Mouse (Mus musculus) neural tube, embryonic 12.5 days (tissue): Measurements from ENCODE around the gene Ecm1. TPM values are rescaled to one million over a fixed set of nuclear protein-coding genes. Genes with fewer than 3 reads are reported as not detected.

Experiments
- ATAC-seq: fragments of 200-750 bp; cut with Nextera tagmentation; 2 replicates; pipeline ENCODE4 v1.8.0; 2017; ENCODE audit warnings: low read depth, mild to moderate bottlenecking, moderate TSS enrichment, moderate library complexity; ENCODE audit not compliant: low FRiP score
- H3K27ac ChIP-seq: fragments of 300-500 bp; sonication (generic); 2 replicates; pipeline ENCODE4 v1.5.1; 2016
- H3K27me3 ChIP-seq: fragments of 300-500 bp; sonication (generic); replicated peaks from 2 replicates; pipeline ENCODE4 v1.6.1; 2016; ENCODE audit warnings: mild to moderate bottlenecking
- H3K36me3 ChIP-seq: fragments of 300-500 bp; sonication (generic); 2 replicates; pipeline ENCODE4 v1.6.1; 2016; ENCODE audit warnings: mild to moderate bottlenecking
- H3K4me1 ChIP-seq: fragments of 300-500 bp; sonication (generic); 2 replicates; pipeline ENCODE4 v1.6.1; 2016
- H3K4me2 ChIP-seq: fragments of 300-500 bp; sonication (generic); replicated peaks from 2 replicates; pipeline ENCODE4 v1.6.1; 2016; ENCODE audit warnings: mild to moderate bottlenecking
- H3K4me3 ChIP-seq: fragments of 300-500 bp; sonication (generic); 2 replicates; pipeline ENCODE4 v1.5.1; 2016
- H3K9ac ChIP-seq: fragments of 300-500 bp; sonication (generic); 2 replicates; pipeline ENCODE4 v1.6.1; 2016; ENCODE audit warnings: mild to moderate bottlenecking
- H3K9me3 ChIP-seq: fragments of 300-500 bp; sonication (generic); 2 replicates; pipeline ENCODE4 v1.6.1; 2016; ENCODE audit warnings: mild to moderate bottlenecking
- WGBS: fragments of 180-500 bp; shearing (Covaris S2); methylation state at CpG from one replicate; pipeline ENCODE4 v1.1.7; 2016; 5-methylcytosine and 5-hydroxymethylcytosine counted together
- polyA plus RNA-seq: library from polyadenylated mRNA; unstranded; fragments of >200 nt; fragmentation: Nextera tagmentation; extraction: Ambion mirVana; gene quantifications from 2 replicates; pipeline ENCODE4 v1.2.1, GENCODE M21; 2016

Ecm1 gene
- polyA plus RNA-seq, 1 experiment from 2014 or later, result 19.8 TPM

GRCm38 (mm10) chr3:95754345-95755206, 15.2 kb upstream of the Ecm1 start:
- H3K9me3 ChIP-seq, result no peaks in the 10 kb centered on the region
- no peaks in the 10 kb centered on the region for H3K27me3 ChIP-seq
- no peak overlapping the region for H3K27ac ChIP-seq
- peak; percentile 97 for ATAC-seq
- peaks cover 29% of the 10 kb centered on the region for H3K36me3 ChIP-seq
- H3K4me1 ChIP-seq, result peaks cover 8% of the 10 kb centered on the region; the same call in 1 of the 2 replicates
- peak overlapping the region; percentile 76 for H3K4me3 ChIP-seq
- H3K4me2 ChIP-seq, result peak overlapping the region; percentile 78
- peak overlapping the region; percentile 69 for H3K9ac ChIP-seq
- whole genome bisulfite sequencing, result under 1% methylated on average over 30 of the region's 30 CpGs

GRCm38 (mm10) chr3:95752935-95753334, 13.6 kb upstream of the Ecm1 start:
- no peak for ATAC-seq
- 82% methylated on average over 3 of the region's 3 CpGs for WGBS
- no peaks in the 10 kb centered on the region for H3K27me3 ChIP-seq

GRCm38 (mm10) chr3:95740406-95740805, 1.0 kb upstream of the Ecm1 start:
- no peak overlapping the region for H3K4me2 ChIP-seq
- ATAC-seq, result no peak
- H3K36me3 ChIP-seq, result peaks cover 77% of the 10 kb centered on the region
- H3K27me3 ChIP-seq, result no peaks in the 10 kb centered on the region
- no peaks in the 10 kb centered on the region for H3K4me1 ChIP-seq
- no peak overlapping the region for H3K4me3 ChIP-seq
- WGBS, result 81% methylated on average over 8 of the region's 8 CpGs
- H3K9ac ChIP-seq, result no peak overlapping the region
- H3K27ac ChIP-seq, result no peak overlapping the region
- H3K9me3 ChIP-seq, result no peaks in the 10 kb centered on the region

More at GRCm38 (mm10) chr3:95752935-95753334, 13.6 kb upstream of the Ecm1 start:
- Histone ChIP-seq H3K36me3 (peaks cover 44% of the 10 kb centered on the region), H3K9me3 (no peaks in the 10 kb centered on the region), H3K27ac (no peak overlapping the region), H3K4me3 (no peak overlapping the region), H3K9ac (no peak overlapping the region), H3K4me1 (peaks cover 8% of the 10 kb centered on the region; the same call in 1 of the 2 replicates), H3K4me2 (no peak overlapping the region)

- peaks cover 37% of the 10 kb centered on the region for H3K36me3 ChIP-seq
- H3K27ac ChIP-seq, result no peak overlapping the region
- H3K27me3 ChIP-seq, result no peaks in the 10 kb centered on the region
- H3K9me3 ChIP-seq, result no peaks in the 10 kb centered on the region
- no peak for ATAC-seq
- 85% methylated on average over 12 of the region's 12 CpGs for WGBS
- H3K4me1 ChIP-seq, result no peaks in the 10 kb centered on the region
- no peak overlapping the region for H3K4me2 ChIP-seq
- no peak overlapping the region for H3K4me3 ChIP-seq
- H3K9ac ChIP-seq, result no peak overlapping the region
These were observed 4.2 kb downstream of the Ecm1 start for GRCm38 (mm10) chr3:95735071-95735670.

GRCm38 (mm10) chr3:95734092-95734702, 5.2 kb downstream of the Ecm1 start:
- 86% methylated on average over 13 of the region's 13 CpGs for whole genome bisulfite sequencing
- H3K27ac ChIP-seq, result no peak overlapping the region
- no peak overlapping the region for H3K4me3 ChIP-seq
- H3K9me3 ChIP-seq, result no peaks in the 10 kb centered on the region
- H3K27me3 ChIP-seq, result no peaks in the 10 kb centered on the region
- no peak overlapping the region for H3K9ac ChIP-seq
- no peak overlapping the region for H3K4me2 ChIP-seq
- no peak for ATAC-seq
- no peaks in the 10 kb centered on the region for H3K4me1 ChIP-seq
- peaks cover 27% of the 10 kb centered on the region for H3K36me3 ChIP-seq

GRCm38 (mm10) chr3:95732744-95733521, 6.4 kb downstream of the Ecm1 start:
- 87% methylated on average over 11 of the region's 11 CpGs for WGBS
- H3K27ac ChIP-seq, result no peak overlapping the region
- no peak for ATAC-seq
- H3K36me3 ChIP-seq, result peaks cover 25% of the 10 kb centered on the region
- no peak overlapping the region for H3K9ac ChIP-seq
- H3K4me2 ChIP-seq, result no peak overlapping the region
- no peaks in the 10 kb centered on the region for H3K4me1 ChIP-seq
- H3K27me3 ChIP-seq, result no peaks in the 10 kb centered on the region
- no peaks in the 10 kb centered on the region for H3K9me3 ChIP-seq
- H3K4me3 ChIP-seq, result no peak overlapping the region

GRCm38 (mm10) chr3:95732297-95732696, 7.1 kb downstream of the Ecm1 start:
- Histone ChIP-seq H3K4me2 (no peak overlapping the region), H3K27me3 (no peaks in the 10 kb centered on the region), H3K4me1 (no peaks in the 10 kb centered on the region), H3K9ac (no peak overlapping the region), H3K4me3 (no peak overlapping the region), H3K9me3 (no peaks in the 10 kb centered on the region), H3K36me3 (peaks cover 20% of the 10 kb centered on the region), H3K27ac (no peak overlapping the region)
- WGBS, result 97% methylated on average over 9 of the region's 9 CpGs
- no peak for ATAC-seq

- Histone ChIP-seq H3K27ac (no peak overlapping the region), H3K27me3 (no peaks in the 10 kb centered on the region), H3K9ac (no peak overlapping the region), H3K4me3 (no peak overlapping the region), H3K4me1 (no peaks in the 10 kb centered on the region), H3K4me2 (no peak overlapping the region), H3K9me3 (no peaks in the 10 kb centered on the region), H3K36me3 (peaks cover 17% of the 10 kb centered on the region)
- 94% methylated on average over 4 of the region's 4 CpGs for WGBS
- no peak for ATAC-seq
These were observed 7.6 kb downstream of the Ecm1 start for GRCm38 (mm10) chr3:95731802-95732201.

GRCm38 (mm10) chr3:95730431-95730830, 8.9 kb downstream of the Ecm1 start:
- H3K9ac ChIP-seq, result no peak overlapping the region
- H3K4me3 ChIP-seq, result no peak overlapping the region
- peaks cover 10% of the 10 kb centered on the region; the same call in 1 of the 2 replicates for H3K36me3 ChIP-seq
- H3K4me2 ChIP-seq, result no peak overlapping the region
- no peak overlapping the region for H3K27ac ChIP-seq
- H3K27me3 ChIP-seq, result no peaks in the 10 kb centered on the region
- no peaks in the 10 kb centered on the region for H3K9me3 ChIP-seq
- ATAC-seq, result no peak
- no peaks in the 10 kb centered on the region for H3K4me1 ChIP-seq
- WGBS, result 73% methylated on average over 7 of the region's 7 CpGs

- Histone ChIP-seq H3K4me1 (no peaks in the 10 kb centered on the region), H3K27me3 (no peaks in the 10 kb centered on the region), H3K4me3 (no peak overlapping the region), H3K9me3 (no peaks in the 10 kb centered on the region), H3K36me3 (no peaks in the 10 kb centered on the region), H3K9ac (no peak overlapping the region), H3K27ac (no peak overlapping the region), H3K4me2 (no peak overlapping the region)
- 90% methylated on average over 2 of the region's 2 CpGs for WGBS
- no peak for ATAC-seq
These were observed 10.5 kb downstream of the Ecm1 start for GRCm38 (mm10) chr3:95728906-95729305.

GRCm38 (mm10) chr3:95726696-95727358, 12.5 kb downstream of the Ecm1 start:
- Histone ChIP-seq H3K27ac (no peak overlapping the region), H3K9ac (no peak overlapping the region), H3K9me3 (no peaks in the 10 kb centered on the region), H3K4me2 (no peak overlapping the region), H3K4me3 (no peak overlapping the region), H3K27me3 (no peaks in the 10 kb centered on the region), H3K36me3 (no peaks in the 10 kb centered on the region), H3K4me1 (no peaks in the 10 kb centered on the region)
- no peak for ATAC-seq
- 78% methylated on average over 7 of the region's 7 CpGs for WGBS
